Mouse (Mus musculus) erythroblast, embryonic 14.5 days (primary cell): ENCODE measurements around the gene Oprd1. TPM values are rescaled to one million over a fixed set of nuclear protein-coding genes. Genes with fewer than 3 reads are reported as not detected.

Experiments used
- H3K27me3 ChIP-seq: 2 replicates; pipeline ENCODE4 v1.6.1; 2012; ENCODE audit warnings: inconsistent platforms; ENCODE audit not compliant: control insufficient read depth
- H3K36me3 ChIP-seq: 2 replicates; pipeline ENCODE4 v1.6.1; 2012; ENCODE audit warnings: mild to moderate bottlenecking, inconsistent platforms; ENCODE audit not compliant: control insufficient read depth
- H3K4me1 ChIP-seq: 2 replicates; pipeline ENCODE4 v1.6.1; 2012; ENCODE audit warnings: inconsistent platforms; ENCODE audit not compliant: control insufficient read depth
- H3K4me3 ChIP-seq: replicated peaks from 2 replicates; pipeline ENCODE3; 2012; ENCODE audit warnings: moderate library complexity, mild to moderate bottlenecking, inconsistent platforms
- H3K9me3 ChIP-seq: 2 replicates; pipeline ENCODE4 v1.6.1; 2012; ENCODE audit warnings: low read length, inconsistent platforms, mixed read lengths; ENCODE audit not compliant: control insufficient read depth
- GATA1 ChIP-seq: IDR thresholded peaks from 2 replicates; pipeline ENCODE4 v1.6.1; 2012; ENCODE audit warnings: low read length, inconsistent platforms, mixed read lengths
- TAL1 ChIP-seq: IDR thresholded peaks from 3 replicates; pipeline ENCODE4 v1.6.1; 2012; ENCODE audit warnings: low read length, inconsistent platforms, mixed read lengths
- polyA plus RNA-seq: library from polyadenylated mRNA; stranded (reverse); fragments of >175 nt; gene quantifications from 2 replicates; pipeline ENCODE4 v1.2.3, GENCODE M21; 2012

Oprd1 gene
- polyA plus RNA-seq, 1 experiment = not detected

GRCm38 (mm10) chr4:132138640-132139039 lies 5.6 kb downstream of the Oprd1 start:
- Histone ChIP-seq H3K4me3 (no peak overlapping the region), H3K27me3 (peaks cover 33% of the 10 kb centered on the region), H3K36me3 (no peaks in the 10 kb centered on the region), H3K4me1 (no peaks in the 10 kb centered on the region; the same call in 1 of the 2 replicates), H3K9me3 (no peaks in the 10 kb centered on the region)
- no peak for TF ChIP-seq TAL1
- TF ChIP-seq GATA1 = no peak

- no peaks in the 10 kb centered on the region; the same call in 1 of the 2 replicates for H3K4me1 ChIP-seq
- no peaks in the 10 kb centered on the region for H3K36me3 ChIP-seq
- H3K9me3 ChIP-seq = no peaks in the 10 kb centered on the region
- peaks cover 17% of the 10 kb centered on the region for H3K27me3 ChIP-seq
- TF ChIP-seq TAL1 = no peak
- TF ChIP-seq GATA1 = no peak
- no peak overlapping the region for H3K4me3 ChIP-seq
These were observed 7.3 kb downstream of the Oprd1 start for GRCm38 (mm10) chr4:132137013-132137412.

GRCm38 (mm10) chr4:132133920-132134319 lies 10.4 kb downstream of the Oprd1 start:
- Histone ChIP-seq H3K4me3 (no peak overlapping the region), H3K4me1 (no peaks in the 10 kb centered on the region; the same call in 1 of the 2 replicates), H3K36me3 (no peaks in the 10 kb centered on the region), H3K9me3 (no peaks in the 10 kb centered on the region), H3K27me3 (no peaks in the 10 kb centered on the region)
- TF ChIP-seq TAL1 = no peak
- no peak for TF ChIP-seq GATA1

GRCm38 (mm10) chr4:132133381-132133780 lies 10.9 kb downstream of the Oprd1 start:
- no peaks in the 10 kb centered on the region for H3K36me3 ChIP-seq
- H3K9me3 ChIP-seq = no peaks in the 10 kb centered on the region
- H3K4me3 ChIP-seq = no peak overlapping the region
- no peak for TF ChIP-seq TAL1
- TF ChIP-seq GATA1 = no peak
- no peaks in the 10 kb centered on the region; the same call in 1 of the 2 replicates for H3K4me1 ChIP-seq
- no peaks in the 10 kb centered on the region for H3K27me3 ChIP-seq

GRCm38 (mm10) chr4:132132297-132132696 lies 12.0 kb downstream of the Oprd1 start:
- Histone ChIP-seq H3K4me3 (no peak overlapping the region), H3K4me1 (no peaks in the 10 kb centered on the region; the same call in 1 of the 2 replicates), H3K36me3 (no peaks in the 10 kb centered on the region), H3K9me3 (no peaks in the 10 kb centered on the region), H3K27me3 (no peaks in the 10 kb centered on the region)
- TF ChIP-seq GATA1 = no peak
- no peak for TF ChIP-seq TAL1

GRCm38 (mm10) chr4:132131790-132132189 lies 12.5 kb downstream of the Oprd1 start:
- TF ChIP-seq GATA1 (no peak), TAL1 (no peak)
- Histone ChIP-seq H3K4me1 (no peaks in the 10 kb centered on the region; the same call in 1 of the 2 replicates), H3K27me3 (no peaks in the 10 kb centered on the region), H3K9me3 (no peaks in the 10 kb centered on the region), H3K4me3 (no peak overlapping the region), H3K36me3 (no peaks in the 10 kb centered on the region)

- Histone ChIP-seq H3K4me3 (no peak overlapping the region), H3K27me3 (no peaks in the 10 kb centered on the region), H3K36me3 (no peaks in the 10 kb centered on the region), H3K4me1 (no peaks in the 10 kb centered on the region; the same call in 1 of the 2 replicates), H3K9me3 (no peaks in the 10 kb centered on the region)
- TF ChIP-seq TAL1 (no peak), GATA1 (no peak)
These were observed 13.2 kb downstream of the Oprd1 start for GRCm38 (mm10) chr4:132131116-132131515.

- Histone ChIP-seq H3K27me3 (no peaks in the 10 kb centered on the region), H3K9me3 (no peaks in the 10 kb centered on the region), H3K36me3 (no peaks in the 10 kb centered on the region), H3K4me3 (no peak overlapping the region), H3K4me1 (no peaks in the 10 kb centered on the region; the same call in 1 of the 2 replicates)
- no peak for TF ChIP-seq TAL1
- TF ChIP-seq GATA1 = no peak
These were observed 13.6 kb downstream of the Oprd1 start for GRCm38 (mm10) chr4:132130645-132131044.

- H3K4me1 ChIP-seq = no peaks in the 10 kb centered on the region; the same call in 1 of the 2 replicates
These were observed 14.2 kb downstream of the Oprd1 start for GRCm38 (mm10) chr4:132130134-132130533.

GRCm38 (mm10) chr4:132128997-132129636 lies 15.2 kb downstream of the Oprd1 start:
- no peaks in the 10 kb centered on the region for H3K9me3 ChIP-seq
- H3K27me3 ChIP-seq = no peaks in the 10 kb centered on the region
- TF ChIP-seq GATA1 = no peak
- TF ChIP-seq TAL1 = no peak
- no peak overlapping the region for H3K4me3 ChIP-seq
- H3K4me1 ChIP-seq = no peaks in the 10 kb centered on the region; the same call in 1 of the 2 replicates
- no peaks in the 10 kb centered on the region for H3K36me3 ChIP-seq

More at GRCm38 (mm10) chr4:132130134-132130533, 14.2 kb downstream of the Oprd1 start:
- TF ChIP-seq TAL1 (no peak), GATA1 (no peak)
- no peaks in the 10 kb centered on the region for H3K9me3 ChIP-seq
- no peaks in the 10 kb centered on the region for H3K27me3 ChIP-seq
- no peaks in the 10 kb centered on the region for H3K36me3 ChIP-seq
- H3K4me3 ChIP-seq = no peak overlapping the region
